31 mouse cellular contexts compared by ENCODE assay signal in the genomic region with DNA sequence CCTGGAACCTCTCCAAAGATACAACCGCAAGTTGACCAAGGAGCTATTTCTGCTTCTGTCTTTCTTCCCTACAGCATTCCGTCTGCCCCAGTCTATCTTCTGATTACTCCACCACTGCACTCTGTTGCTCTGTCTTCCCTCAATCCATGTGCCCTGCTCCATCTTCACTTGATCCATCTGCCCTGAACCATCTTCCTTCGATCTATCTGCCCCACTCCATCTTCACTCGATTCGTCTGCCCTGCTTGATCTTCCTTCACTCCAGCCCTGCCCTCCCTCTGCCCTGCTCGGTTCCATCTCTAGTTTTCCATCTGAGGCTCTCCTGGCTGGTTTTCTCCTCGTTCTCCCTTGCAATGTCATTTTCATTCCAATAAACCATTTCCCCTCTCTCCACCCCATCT. TPM values are rescaled to one million over a fixed set of nuclear protein-coding genes. Genes with fewer than 3 reads are reported as not detected.
"Had no signal": no experiment of that assay in that cellular context is flagged by ENCODE, and none has a peak within 500 bp of the region (broad histone marks: within the 10 kb centered on the region; RNA-seq: fewer than 3 reads in every experiment).

No protein-coding gene starts in this region.

- H3K9ac ChIP-seq: kidney, embryonic 15.5 days; limb, embryonic 13.5 days; liver, embryonic 12.5 days; liver, embryonic 15.5 days; neural tube, embryonic 12.5 days; neural tube, embryonic 15.5 days had no signal

- H3K4me3 ChIP-seq: kidney, embryonic 15.5 days; limb, embryonic 10.5 days; limb, embryonic 13.5 days; liver, embryonic 12.5 days; liver, embryonic 15.5 days; neural tube, embryonic 12.5 days; neural tube, embryonic 15.5 days had no signal

- H3K27ac ChIP-seq: kidney, embryonic 15.5 days; limb, embryonic 10.5 days; limb, embryonic 13.5 days; liver, embryonic 12.5 days; liver, embryonic 15.5 days; neural tube, embryonic 12.5 days; neural tube, embryonic 15.5 days; stomach, postnatal 0 days had no signal

- H3K9me3 ChIP-seq: kidney, embryonic 15.5 days; limb, embryonic 10.5 days; limb, embryonic 13.5 days; liver, embryonic 12.5 days; liver, embryonic 15.5 days; neural tube, embryonic 12.5 days; neural tube, embryonic 15.5 days had no signal

- H3K4me1 ChIP-seq: kidney, embryonic 15.5 days; liver, embryonic 12.5 days; liver, embryonic 15.5 days; neural tube, embryonic 12.5 days; neural tube, embryonic 15.5 days had no signal

- DNase-seq: kidney, adult 8-10 months; kidney, postnatal 10 days; kidney, postnatal 36 days; layer of hippocampus, postnatal 36 days; liver; lung, adult 2 months; lung, postnatal 14 days; lung, postnatal 4 days; midbrain, embryonic 14.5 days; right cerebral cortex, postnatal 25 days; thymus, adult 2 months; thymus, postnatal 14 days; thymus, postnatal 4 days had no signal

- H3K4me2 ChIP-seq: kidney, embryonic 15.5 days; limb, embryonic 13.5 days; liver, embryonic 12.5 days; liver, embryonic 15.5 days; midbrain, embryonic 11.5 days; neural tube, embryonic 12.5 days; neural tube, embryonic 15.5 days had no signal

- H3K27me3 ChIP-seq: kidney, embryonic 15.5 days; limb, embryonic 13.5 days; liver, embryonic 15.5 days; neural tube, embryonic 12.5 days; neural tube, embryonic 15.5 days had no signal

- H3K36me3 ChIP-seq: kidney, embryonic 15.5 days; limb, embryonic 10.5 days; limb, embryonic 13.5 days; liver, embryonic 12.5 days; liver, embryonic 15.5 days; neural tube, embryonic 12.5 days; neural tube, embryonic 15.5 days had no signal

- ATAC-seq: liver, embryonic 12.5 days had no signal

RNA-seq across cellular contexts. Expression of gene Hnf4a, which starts 3.4 kb away (rescaled TPM):
- total RNA-seq: layer of hippocampus, adult 8-10 months; layer of hippocampus, postnatal 10 days; layer of hippocampus, postnatal 36 days; left cerebral cortex, adult 8-10 months; left cerebral cortex, postnatal 25 days; midbrain, postnatal 0 days had no signal
- polyA plus RNA-seq: limb, embryonic 10.5 days; limb, embryonic 13.5 days; lung, embryonic 16.5 days; midbrain, embryonic 11.5 days; midbrain, embryonic 14.5 days; midbrain, postnatal 0 days; neural tube, embryonic 12.5 days had no signal

RNA-seq across cellular contexts. Expression of gene R3hdml, which starts 11.1 kb away (rescaled TPM):
- total RNA-seq: layer of hippocampus, adult 8-10 months; layer of hippocampus, postnatal 36 days; left cerebral cortex, adult 8-10 months; left cerebral cortex, postnatal 25 days; megakaryocyte progenitor cell, adult 5-6 weeks; megakaryocyte-erythroid progenitor cell, adult 5-6 weeks had no signal
- polyA plus RNA-seq: limb, embryonic 10.5 days; limb, embryonic 13.5 days; liver, embryonic 12.5 days; liver, embryonic 15.5 days; lung, adult 2 months; lung, embryonic 16.5 days; midbrain, embryonic 11.5 days; midbrain, embryonic 14.5 days; neural tube, embryonic 12.5 days; stomach, embryonic 14.5 days had no signal
